Mouse (Mus musculus) small intestine, adult 2 months (tissue): ENCODE data around the gene Ranbp1. TPM values are rescaled to one million over a fixed set of nuclear protein-coding genes. Genes with fewer than 3 reads are reported as not detected.
A peak's percentile ranks its signal among the peaks of the same experiment; 100 is the strongest.

Experiments used
- H3K27ac ChIP-seq: fragments of 200-500 bp; 2 replicates; pipeline ENCODE4 v1.5.1; 2012; ENCODE audit warnings: low read depth, low read length, control low read depth, inconsistent platforms; ENCODE audit not compliant: insufficient read depth
- H3K27me3 ChIP-seq: fragments of 200-500 bp; 2 replicates; pipeline ENCODE4 v1.6.1; 2012; ENCODE audit warnings: mild to moderate bottlenecking, moderate library complexity, low read length, inconsistent platforms; ENCODE audit not compliant: control insufficient read depth, insufficient read depth
- H3K36me3 ChIP-seq: fragments of 200-500 bp; 2 replicates; pipeline ENCODE4 v1.6.1; 2012; ENCODE audit warnings: mild to moderate bottlenecking, low read length, control low read depth, inconsistent platforms; ENCODE audit not compliant: control insufficient read depth, insufficient read depth
- H3K4me1 ChIP-seq: fragments of 200-500 bp; 2 replicates; pipeline ENCODE4 v1.6.1; 2012; ENCODE audit warnings: low read length, inconsistent platforms, mixed read lengths; ENCODE audit not compliant: control insufficient read depth, insufficient read depth, insufficient read length
- H3K4me3 ChIP-seq: fragments of 200-500 bp; 2 replicates; pipeline ENCODE4 v1.5.1; 2012; ENCODE audit warnings: low read depth, mild to moderate bottlenecking, control low read depth, inconsistent platforms, low read length, moderate library complexity
- CTCF ChIP-seq: fragments of 200-500 bp; IDR thresholded peaks from 2 replicates; pipeline ENCODE4 v1.5.1; 2012; ENCODE audit warnings: low read depth, mild to moderate bottlenecking, control low read depth, inconsistent platforms, low read length, moderate library complexity, mixed read lengths; ENCODE audit not compliant: insufficient replicate concordance, insufficient read length; ENCODE audit errors: extremely low read depth
- POLR2A ChIP-seq: fragments of 200-500 bp; IDR thresholded peaks from 2 replicates; pipeline ENCODE4 v1.6.1; 2012; ENCODE audit warnings: low read depth, mild to moderate bottlenecking, control low read depth, inconsistent platforms, low read length, moderate library complexity
- WGBS: fragments of 180-500 bp; shearing (Covaris S2); methylation state at CpG from one replicate; pipeline ENCODE4 v1.1.7; 2018; 5-methylcytosine and 5-hydroxymethylcytosine counted together
- polyA plus RNA-seq: library from polyadenylated mRNA; depleted of rRNA; stranded (reverse); fragments of >200 nt; gene quantifications from 2 replicates; pipeline ENCODE4 v1.2.3, GENCODE M21; 2012

Gene Ranbp1
- polyA plus RNA-seq, 1 experiment, result 47.7 TPM

DNA sequence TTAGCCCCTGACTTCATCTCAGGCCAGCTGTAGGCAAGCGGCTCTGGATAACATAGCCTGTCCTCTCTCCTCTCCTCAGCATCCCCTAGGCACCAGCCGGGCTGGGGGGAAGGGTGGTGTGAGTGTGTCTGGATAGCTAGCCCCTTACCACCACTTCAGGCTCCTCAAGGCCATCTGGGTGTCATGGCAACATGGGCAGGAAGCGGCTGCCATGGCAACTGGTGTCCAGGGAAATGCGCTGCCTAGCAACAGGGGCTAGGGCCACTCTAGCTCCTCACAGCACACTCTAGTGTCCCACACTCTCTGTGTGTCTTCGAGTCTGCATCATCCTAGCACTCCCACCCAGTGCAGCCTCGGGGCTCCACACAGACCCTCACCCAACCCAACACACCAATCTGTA, 34.8 kb downstream of the Ranbp1 start:
- Histone ChIP-seq H3K27me3 (no peaks in the 10 kb centered on the region), H3K4me1 (peaks cover 12% of the 10 kb centered on the region), H3K27ac (no peak overlapping the region), H3K36me3 (no peaks in the 10 kb centered on the region), H3K4me3 (no peak overlapping the region)
- TF ChIP-seq POLR2A (no peak), CTCF (no peak)
- 65% methylated on average over 6 of the region's 6 CpGs for WGBS

DNA sequence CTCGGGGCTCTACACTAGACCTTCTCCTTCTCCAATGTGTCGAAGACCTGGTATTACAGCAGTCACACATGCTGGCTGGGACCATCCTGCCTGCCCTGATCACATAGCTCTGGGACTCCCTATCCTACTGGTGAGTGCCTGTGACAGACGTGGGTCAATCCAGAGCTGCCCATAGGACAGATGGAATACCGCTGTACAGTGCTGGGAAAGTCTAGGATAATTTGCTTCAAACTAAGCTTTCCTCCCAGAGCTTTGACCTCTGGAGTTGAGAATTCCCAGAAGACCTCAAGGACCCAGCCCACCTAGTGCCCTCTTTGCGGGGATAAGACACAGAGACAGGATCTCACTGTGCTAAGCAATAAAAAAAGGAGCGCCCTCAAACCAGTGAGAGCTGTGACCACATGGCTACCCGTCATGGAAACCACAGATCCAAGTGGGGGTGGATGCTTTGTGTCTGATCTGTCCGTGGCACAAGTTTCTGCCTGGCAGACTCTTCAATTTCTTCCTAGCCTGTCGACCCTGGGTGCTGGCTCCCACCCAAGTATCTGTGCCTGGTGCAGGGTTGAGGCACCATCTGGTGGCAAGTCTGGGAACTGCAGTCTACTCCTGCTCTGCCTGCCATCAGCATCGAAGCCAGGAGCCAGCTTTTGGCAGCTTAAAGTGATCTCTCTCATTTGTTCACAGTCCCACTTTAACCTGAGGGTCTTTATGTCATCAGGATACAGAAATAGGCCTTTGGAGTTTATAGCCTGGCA, 36.9 kb downstream of the Ranbp1 start:
- peaks cover 12% of the 10 kb centered on the region for H3K4me1 ChIP-seq
- no peak overlapping the region for H3K4me3 ChIP-seq
- no peaks in the 10 kb centered on the region for H3K36me3 ChIP-seq
- H3K27ac ChIP-seq, result no peak overlapping the region
- 22% methylated on average over 10 of the region's 10 CpGs for WGBS
- H3K27me3 ChIP-seq, result no peaks in the 10 kb centered on the region
- TF ChIP-seq CTCF, result peak; percentile 99; the same call in 1 of the 2 replicates
- TF ChIP-seq POLR2A, result no peak

DNA sequence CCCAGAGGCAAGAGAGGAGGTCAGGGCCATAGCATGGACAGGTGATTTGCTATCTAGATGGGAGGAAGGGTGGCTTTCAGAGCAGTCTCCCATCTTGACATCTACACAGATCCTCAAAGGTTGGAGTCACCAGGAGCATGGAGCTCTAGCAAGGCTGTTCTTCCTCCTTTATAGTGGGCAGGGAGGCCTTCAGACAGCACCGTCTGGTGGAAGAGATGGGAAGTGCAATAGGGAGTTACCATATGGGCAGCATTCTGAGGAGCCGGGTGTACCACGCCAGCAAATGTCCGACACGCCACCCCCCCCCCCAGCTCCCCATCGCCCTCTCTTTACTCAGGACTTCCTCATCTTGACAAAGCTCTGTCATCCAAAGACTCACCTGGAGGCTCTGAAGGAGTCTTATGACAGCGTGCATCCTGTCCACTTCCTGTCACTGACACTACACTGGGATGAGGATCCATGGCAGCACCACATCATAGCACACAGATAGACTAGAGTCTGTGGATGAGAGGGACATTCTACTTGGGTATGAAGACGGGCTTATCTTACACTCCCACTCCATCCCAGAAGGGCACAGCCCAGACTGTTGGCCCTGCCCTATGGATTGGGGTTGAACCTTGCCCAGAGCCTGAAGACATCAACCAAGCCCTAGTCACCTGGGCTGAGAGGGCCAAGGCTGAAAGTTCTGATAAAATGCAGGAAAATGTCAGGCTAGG, 37.7 kb downstream of the Ranbp1 start:
- TF ChIP-seq CTCF (peak; percentile 77; the same call in 1 of the 2 replicates), POLR2A (no peak)
- WGBS, result 12% methylated on average over 8 of the region's 8 CpGs
- peaks cover 12% of the 10 kb centered on the region for H3K4me1 ChIP-seq
- H3K4me3 ChIP-seq, result no peak overlapping the region
- no peaks in the 10 kb centered on the region for H3K27me3 ChIP-seq
- H3K27ac ChIP-seq, result no peak overlapping the region
- H3K36me3 ChIP-seq, result no peaks in the 10 kb centered on the region

DNA sequence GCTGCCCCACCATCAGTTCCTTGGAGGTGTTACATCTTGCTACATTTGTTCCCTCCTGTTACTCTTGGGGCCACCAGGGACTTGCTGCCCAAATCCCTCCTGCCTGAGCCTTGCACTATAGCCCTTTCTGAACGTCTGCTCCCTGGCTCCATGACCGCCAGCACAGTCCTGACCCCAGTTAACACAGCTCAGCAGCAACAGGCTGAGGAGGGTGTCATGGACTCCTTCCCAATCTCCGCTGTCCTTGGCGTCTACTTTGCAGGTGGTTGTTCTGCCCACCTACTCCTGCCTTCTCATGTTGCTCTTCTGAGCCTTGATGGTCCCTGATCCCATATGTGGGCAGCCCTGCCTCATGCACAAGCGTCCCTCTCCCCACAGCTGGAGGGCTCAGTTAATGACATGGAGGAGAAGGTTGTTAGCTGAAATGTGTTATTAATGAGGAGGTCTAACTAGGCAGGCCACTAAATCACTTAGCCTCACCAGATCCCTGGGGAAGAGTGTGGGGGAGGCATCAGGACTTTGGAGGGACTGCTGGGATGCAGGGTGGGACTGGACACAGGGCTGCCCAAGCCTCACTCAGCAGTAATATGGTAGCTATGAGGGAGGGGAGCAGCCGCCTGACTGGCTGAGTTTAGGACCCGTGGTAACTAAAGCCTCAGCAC, 45.0 kb downstream of the Ranbp1 start:
- H3K27ac ChIP-seq, result no peak overlapping the region
- 83% methylated on average over 7 of the region's 7 CpGs for WGBS
- H3K36me3 ChIP-seq, result no peaks in the 10 kb centered on the region
- H3K4me3 ChIP-seq, result no peak overlapping the region
- no peaks in the 10 kb centered on the region for H3K27me3 ChIP-seq
- TF ChIP-seq POLR2A, result no peak
- no peak for TF ChIP-seq CTCF
- peaks cover 9% of the 10 kb centered on the region; the same call in 1 of the 2 replicates for H3K4me1 ChIP-seq

DNA sequence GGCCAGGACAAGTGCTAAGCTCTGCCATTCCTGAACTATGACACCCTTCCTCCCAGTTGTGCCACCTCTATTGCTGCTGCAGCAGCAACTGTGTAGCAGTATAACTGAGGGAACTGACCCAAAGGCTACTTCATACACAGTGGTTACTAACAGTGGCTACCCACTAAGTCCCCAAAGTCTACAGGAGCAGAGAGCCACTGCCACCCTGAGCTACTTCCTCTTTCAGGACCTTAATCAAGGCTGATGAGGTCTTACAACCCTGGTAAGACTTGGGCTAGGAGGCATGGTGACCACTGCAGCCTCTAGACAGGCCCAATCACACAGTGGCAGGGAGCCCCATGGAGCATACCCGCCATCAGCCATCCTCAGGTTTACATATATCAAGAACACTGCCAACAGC, 46.5 kb downstream of the Ranbp1 start:
- H3K27ac ChIP-seq, result no peak overlapping the region
- no peaks in the 10 kb centered on the region for H3K27me3 ChIP-seq
- no peak overlapping the region for H3K4me3 ChIP-seq
- H3K36me3 ChIP-seq, result no peaks in the 10 kb centered on the region
- H3K4me1 ChIP-seq, result peaks cover 9% of the 10 kb centered on the region; the same call in 1 of the 2 replicates
- WGBS, result 86% methylated on average over 1 of the region's 1 CpGs
- no peak for TF ChIP-seq POLR2A
- no peak for TF ChIP-seq CTCF

DNA sequence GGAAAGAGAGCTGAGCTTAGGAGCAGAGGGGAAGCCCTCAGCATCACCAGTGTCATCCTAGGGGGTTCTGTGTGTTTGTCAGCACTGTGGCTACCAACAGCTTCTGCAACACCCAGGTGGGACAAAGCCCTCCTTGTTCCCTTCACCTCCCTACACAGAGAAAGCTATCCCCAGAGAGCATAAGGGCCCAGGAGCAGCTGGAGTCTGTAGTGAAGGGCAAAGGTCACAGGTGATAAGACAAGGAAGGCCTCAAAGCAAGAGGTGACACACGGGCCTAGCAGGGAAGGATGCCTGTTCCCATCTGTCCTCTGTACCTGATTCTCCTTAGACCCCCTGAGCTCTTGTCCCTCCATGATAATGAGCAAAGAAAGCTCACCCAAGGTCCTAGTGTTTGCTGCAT, 46.9 kb downstream of the Ranbp1 start:
- Histone ChIP-seq H3K27me3 (no peaks in the 10 kb centered on the region), H3K27ac (no peak overlapping the region), H3K36me3 (no peaks in the 10 kb centered on the region), H3K4me3 (no peak overlapping the region), H3K4me1 (peaks cover 9% of the 10 kb centered on the region; the same call in 1 of the 2 replicates)
- 21% methylated on average over 1 of the region's 1 CpGs for WGBS
- TF ChIP-seq POLR2A, result no peak
- TF ChIP-seq CTCF, result no peak

DNA sequence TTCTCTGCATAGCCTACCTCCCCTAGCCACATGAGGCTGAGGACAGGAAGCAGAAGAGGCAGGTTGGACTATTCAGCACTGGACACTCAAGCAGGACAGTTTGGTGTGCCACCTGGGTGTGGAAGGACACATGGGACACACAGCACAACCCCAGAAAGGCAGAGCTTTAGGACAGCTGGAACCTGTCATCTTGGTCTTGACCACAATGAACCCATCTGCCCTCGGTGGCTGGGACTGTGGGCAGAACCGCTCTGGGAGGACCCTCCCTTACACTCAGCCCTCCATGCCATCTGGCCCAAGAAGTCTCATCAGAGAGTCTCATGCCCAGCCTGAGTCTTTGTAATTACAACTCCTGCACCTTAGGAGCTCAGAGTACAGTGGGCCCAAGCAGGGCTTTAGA, 48.5 kb downstream of the Ranbp1 start:
- Histone ChIP-seq H3K27me3 (no peaks in the 10 kb centered on the region), H3K4me3 (no peak overlapping the region), H3K4me1 (peaks cover 12% of the 10 kb centered on the region; the same call in 1 of the 2 replicates), H3K27ac (no peak overlapping the region), H3K36me3 (no peaks in the 10 kb centered on the region)
- WGBS, result 78% methylated on average over 2 of the region's 2 CpGs
- TF ChIP-seq POLR2A (no peak), CTCF (no peak)
